Mouse (Mus musculus): ENCODE measurements around the gene Filip1l.

The Filip1l gene

GRCm38 (mm10) chr16:57398387-57399214 lies 45.7 kb downstream of the Filip1l start:
- peak; percentile 43 to 56 for DNase-seq

- DNase-seq = peak; percentile 27 to 47
Observed at GRCm38 (mm10) chr16:57399566-57399965, 46.7 kb downstream of the Filip1l start.

GRCm38 (mm10) chr16:57401702-57402101 lies 48.8 kb downstream of the Filip1l start:
- DNase-seq = no peak

- peak in 1 of 2 experiments; percentile 16 for DNase-seq
Observed at GRCm38 (mm10) chr16:57402910-57403309, 50.0 kb downstream of the Filip1l start.

- no peak for DNase-seq
Observed at GRCm38 (mm10) chr16:57403825-57404224, 50.9 kb downstream of the Filip1l start.

- DNase-seq = no peak
Observed at GRCm38 (mm10) chr16:57412766-57413165, 59.9 kb downstream of the Filip1l start.

- DNase-seq = no peak
Observed at GRCm38 (mm10) chr16:57416049-57416448, 63.2 kb downstream of the Filip1l start.

GRCm38 (mm10) chr16:57417017-57417416 lies 64.1 kb downstream of the Filip1l start:
- no peak for DNase-seq

GRCm38 (mm10) chr16:57417955-57418354 lies 65.1 kb downstream of the Filip1l start:
- no peak for DNase-seq

GRCm38 (mm10) chr16:57419332-57419731 lies 66.4 kb downstream of the Filip1l start:
- DNase-seq = no peak

- no peak for DNase-seq
Observed at GRCm38 (mm10) chr16:57419881-57420280, 67.0 kb downstream of the Filip1l start.

- DNase-seq = no peak
Observed at GRCm38 (mm10) chr16:57420773-57421556, 68.1 kb downstream of the Filip1l start.

GRCm38 (mm10) chr16:57421680-57422417 lies 69.0 kb downstream of the Filip1l start:
- DNase-seq = no peak

- DNase-seq = peak; percentile 46 to 68
Observed at GRCm38 (mm10) chr16:57423001-57423800, 70.3 kb downstream of the Filip1l start.

GRCm38 (mm10) chr16:57426680-57427079 lies 73.8 kb downstream of the Filip1l start:
- no peak for DNase-seq

GRCm38 (mm10) chr16:57427516-57428285 lies 74.8 kb downstream of the Filip1l start:
- no peak for DNase-seq

- DNase-seq = no peak
Observed at GRCm38 (mm10) chr16:57428977-57429376, 76.1 kb downstream of the Filip1l start.

- DNase-seq = no peak
Observed at GRCm38 (mm10) chr16:57431294-57431693, 78.4 kb downstream of the Filip1l start.

- no peak for DNase-seq
Observed at GRCm38 (mm10) chr16:57433173-57433572, 80.3 kb downstream of the Filip1l start.

- no peak for DNase-seq
Observed at GRCm38 (mm10) chr16:57433671-57434070, 80.8 kb downstream of the Filip1l start.

GRCm38 (mm10) chr16:57434640-57435039 lies 81.7 kb downstream of the Filip1l start:
- peak; percentile 22 to 23 for DNase-seq

Measured in thymus, postnatal 36 days (tissue).